Mouse (Mus musculus) ES-Bruce4 (cell line): ENCODE measurements around the gene Zc3h18. TPM values are rescaled to one million over a fixed set of nuclear protein-coding genes. Genes with fewer than 3 reads are reported as not detected.
A peak's percentile ranks its signal among the peaks of the same experiment; 100 is the strongest.

ENCODE experiments used
- H3K27ac ChIP-seq: 2 replicates; pipeline ENCODE4 v1.5.1; 2012; ENCODE audit warnings: low read length, inconsistent platforms; ENCODE audit not compliant: insufficient read depth
- H3K27me3 ChIP-seq: 2 replicates; pipeline ENCODE4 v1.6.1; 2012; ENCODE audit warnings: mild to moderate bottlenecking, low read length, inconsistent platforms; ENCODE audit not compliant: control insufficient read depth, poor library complexity, insufficient read depth, severe bottlenecking
- H3K36me3 ChIP-seq: 2 replicates; pipeline ENCODE4 v1.6.1; 2012; ENCODE audit warnings: inconsistent platforms, mild to moderate bottlenecking, low read length, moderate library complexity; ENCODE audit not compliant: control insufficient read depth, poor library complexity, insufficient read depth, severe bottlenecking
- H3K4me1 ChIP-seq: one replicate; pipeline ENCODE4 v1.8.1; 2011; ENCODE audit warnings: low read length; ENCODE audit not compliant: control insufficient read depth, insufficient read depth
- H3K4me3 ChIP-seq: 2 replicates; pipeline ENCODE4 v1.5.1; 2011; ENCODE audit warnings: low read depth, mild to moderate bottlenecking, low read length
- H3K9ac ChIP-seq: 2 replicates; pipeline ENCODE4 v1.6.1; 2012; ENCODE audit warnings: low read depth, mild to moderate bottlenecking, inconsistent platforms; ENCODE audit not compliant: poor library complexity, severe bottlenecking
- H3K9me3 ChIP-seq: replicated peaks from 2 replicates; pipeline ENCODE4 v1.6.1; 2012; ENCODE audit warnings: mild to moderate bottlenecking, low read length, inconsistent platforms; ENCODE audit not compliant: control insufficient read depth, poor library complexity, insufficient read depth, severe bottlenecking
- CTCF ChIP-seq: IDR thresholded peaks from one replicate; pipeline ENCODE4 v1.8.1; 2011; ENCODE audit warnings: low read depth, low read length
- EP300 ChIP-seq: IDR thresholded peaks from 2 replicates; pipeline ENCODE4 v1.6.1; 2011; ENCODE audit warnings: low read depth, low read length; ENCODE audit not compliant: insufficient read depth
- POLR2A ChIP-seq: IDR thresholded peaks from one replicate; pipeline ENCODE4 v1.8.1; 2011; ENCODE audit warnings: low read length; ENCODE audit not compliant: insufficient read depth
- polyA plus RNA-seq: library from polyadenylated mRNA; stranded (reverse); fragments of >200 nt; gene quantifications from 2 replicates; pipeline ENCODE4 v1.2.4, GENCODE M21; 2011; ENCODE audit warnings: low read depth; ENCODE audit not compliant: missing spikeins, insufficient read depth, insufficient read length

Zc3h18 gene
- polyA plus RNA-seq, 1 experiment, result 67.2 TPM

- H3K4me3 ChIP-seq, result peak overlapping the region; percentile 37
- H3K27ac ChIP-seq, result peak overlapping the region; percentile 49
- TF ChIP-seq CTCF (no peak), POLR2A (no peak), EP300 (no peak)
- H3K9ac ChIP-seq, result peak overlapping the region; percentile 38
- H3K27me3 ChIP-seq, result no peaks in the 10 kb centered on the region
- no peaks in the 10 kb centered on the region for H3K9me3 ChIP-seq
- H3K36me3 ChIP-seq, result no peaks in the 10 kb centered on the region
- H3K4me1 ChIP-seq, result peaks cover 4% of the 10 kb centered on the region
Measured at GRCm38 (mm10) chr8:122343758-122344157, 32.7 kb upstream of the Zc3h18 start.

- Histone ChIP-seq H3K36me3 (no peaks in the 10 kb centered on the region), H3K27ac (peak overlapping the region; percentile 73), H3K9me3 (no peaks in the 10 kb centered on the region), H3K9ac (peak overlapping the region; percentile 38), H3K27me3 (no peaks in the 10 kb centered on the region), H3K4me1 (peaks cover 4% of the 10 kb centered on the region), H3K4me3 (peak overlapping the region; percentile 32; the same call in 1 of the 2 replicates)
- TF ChIP-seq EP300 (peak; percentile 72; the same call in 1 of the 2 replicates), CTCF (no peak), POLR2A (no peak)
Measured at GRCm38 (mm10) chr8:122344219-122344618, 32.2 kb upstream of the Zc3h18 start.

- H3K27me3 ChIP-seq, result no peaks in the 10 kb centered on the region
- TF ChIP-seq EP300, result no peak
Measured at GRCm38 (mm10) chr8:122345181-122346095, 31.0 kb upstream of the Zc3h18 start.

GRCm38 (mm10) chr8:122347811-122348552, 28.4 kb upstream of the Zc3h18 start:
- H3K9me3 ChIP-seq, result no peaks in the 10 kb centered on the region

More at GRCm38 (mm10) chr8:122345181-122346095, 31.0 kb upstream of the Zc3h18 start:
- peaks cover 5% of the 10 kb centered on the region for H3K4me1 ChIP-seq
- H3K9me3 ChIP-seq, result no peaks in the 10 kb centered on the region
- H3K36me3 ChIP-seq, result no peaks in the 10 kb centered on the region
- H3K9ac ChIP-seq, result peak overlapping the region; percentile 13; the same call in 1 of the 2 replicates
- no peak overlapping the region for H3K27ac ChIP-seq
- H3K4me3 ChIP-seq, result no peak overlapping the region

GRCm38 (mm10) chr8:122349357-122350297, 26.8 kb upstream of the Zc3h18 start:
- Histone ChIP-seq H3K9me3 (no peaks in the 10 kb centered on the region), H3K27me3 (no peaks in the 10 kb centered on the region), H3K27ac (no peak overlapping the region)

More at GRCm38 (mm10) chr8:122347811-122348552, 28.4 kb upstream of the Zc3h18 start:
- Histone ChIP-seq H3K27me3 (no peaks in the 10 kb centered on the region), H3K36me3 (no peaks in the 10 kb centered on the region), H3K27ac (no peak overlapping the region), H3K4me1 (peaks cover 9% of the 10 kb centered on the region), H3K4me3 (no peak overlapping the region), H3K9ac (no peak overlapping the region)
- TF ChIP-seq POLR2A (no peak), EP300 (no peak), CTCF (no peak)

More at GRCm38 (mm10) chr8:122349357-122350297, 26.8 kb upstream of the Zc3h18 start:
- Histone ChIP-seq H3K4me3 (no peak overlapping the region), H3K4me1 (peaks cover 5% of the 10 kb centered on the region), H3K36me3 (no peaks in the 10 kb centered on the region), H3K9ac (no peak overlapping the region)
- TF ChIP-seq EP300 (no peak), POLR2A (no peak), CTCF (no peak)
